Mouse (Mus musculus): ENCODE results near the gene Hist1h3f.
A peak's percentile ranks its signal among the peaks of the same experiment; 100 is the strongest.
"Not testable (repeated sequence)": the region's sequence is repeated elsewhere in the genome, so short reads cannot be mapped to it uniquely, and the experiment has no call there.

Gene Hist1h3f

DNA sequence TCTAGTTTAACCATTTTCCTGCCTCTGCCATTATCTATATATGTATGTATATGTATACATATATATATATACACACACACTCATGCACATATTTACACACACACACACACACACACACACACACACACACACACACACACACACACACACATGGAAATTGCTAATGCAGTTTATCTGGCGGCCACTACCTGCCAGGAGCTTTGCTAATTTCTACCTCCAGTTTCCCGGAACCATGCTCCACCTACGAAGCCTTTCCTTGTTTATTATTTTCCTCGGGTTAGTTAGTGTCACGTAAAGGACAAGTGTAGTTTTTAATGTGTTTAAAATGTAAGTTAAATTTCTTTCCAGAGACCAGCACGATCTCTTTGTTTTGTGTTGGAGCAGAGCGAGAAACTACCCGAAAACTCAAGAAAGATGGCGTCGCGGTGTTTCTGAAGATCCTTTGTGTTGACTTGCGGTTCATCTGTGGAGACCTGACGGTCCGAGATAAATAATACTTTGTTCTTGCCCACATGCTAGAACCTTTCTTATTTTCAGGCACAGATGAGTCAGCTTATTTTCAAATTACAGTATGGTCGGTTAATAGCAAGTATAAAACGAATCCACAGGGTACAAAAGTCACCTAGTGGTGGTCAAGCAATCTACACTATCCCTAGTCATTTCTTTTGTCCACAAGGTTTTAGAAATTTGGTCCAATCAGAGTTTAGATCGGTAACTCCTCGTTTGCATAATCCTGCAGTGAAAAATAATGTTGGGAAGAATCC, 19.0 kb downstream of the Hist1h3f start:
- no peak for DNase-seq (ENCODE audit: low spot score)

- DNase-seq (ENCODE audit: low spot score), result no peak
Measured at GRCm38 (mm10) chr13:23564482-23564881, 20.6 kb downstream of the Hist1h3f start.

GRCm38 (mm10) chr13:23570261-23571021, 26.6 kb downstream of the Hist1h3f start:
- not testable (repeated sequence) for DNase-seq (ENCODE audit: low spot score)

DNA sequence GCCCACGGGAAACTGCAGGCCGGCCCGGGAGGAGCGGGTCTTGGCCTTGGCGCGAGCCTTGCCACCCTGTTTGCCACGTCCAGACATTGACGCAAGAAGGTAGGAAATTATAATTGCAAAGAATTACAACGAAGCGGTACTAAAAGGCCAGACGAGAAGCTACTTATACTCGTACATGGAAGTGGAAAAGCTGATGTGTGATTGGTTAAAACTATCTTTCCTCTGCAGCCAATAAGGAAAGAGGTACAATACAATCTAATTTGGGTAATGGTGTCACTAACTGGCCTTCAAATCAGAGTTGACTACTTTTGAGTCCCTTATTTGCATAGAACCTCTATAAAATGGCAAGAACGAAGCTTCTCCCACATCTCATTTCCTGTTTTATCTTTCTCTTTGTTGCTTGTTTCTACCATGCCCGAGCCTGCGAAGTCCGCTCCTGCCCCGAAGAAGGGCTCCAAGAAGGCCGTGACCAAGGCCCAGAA, 27.2 kb downstream of the Hist1h3f start, which contains the start of the genes Hist1h2ae and Hist1h2bg:
Gene Hist1h2ae, minus strand, starts transcription at position 199 of the 482 bp plus-strand sequence.
Gene Hist1h2bg, plus strand, starts transcription at position 375 of the 482 bp plus-strand sequence.
- DNase-seq (ENCODE audit: low spot score), result peak; percentile 93

DNA sequence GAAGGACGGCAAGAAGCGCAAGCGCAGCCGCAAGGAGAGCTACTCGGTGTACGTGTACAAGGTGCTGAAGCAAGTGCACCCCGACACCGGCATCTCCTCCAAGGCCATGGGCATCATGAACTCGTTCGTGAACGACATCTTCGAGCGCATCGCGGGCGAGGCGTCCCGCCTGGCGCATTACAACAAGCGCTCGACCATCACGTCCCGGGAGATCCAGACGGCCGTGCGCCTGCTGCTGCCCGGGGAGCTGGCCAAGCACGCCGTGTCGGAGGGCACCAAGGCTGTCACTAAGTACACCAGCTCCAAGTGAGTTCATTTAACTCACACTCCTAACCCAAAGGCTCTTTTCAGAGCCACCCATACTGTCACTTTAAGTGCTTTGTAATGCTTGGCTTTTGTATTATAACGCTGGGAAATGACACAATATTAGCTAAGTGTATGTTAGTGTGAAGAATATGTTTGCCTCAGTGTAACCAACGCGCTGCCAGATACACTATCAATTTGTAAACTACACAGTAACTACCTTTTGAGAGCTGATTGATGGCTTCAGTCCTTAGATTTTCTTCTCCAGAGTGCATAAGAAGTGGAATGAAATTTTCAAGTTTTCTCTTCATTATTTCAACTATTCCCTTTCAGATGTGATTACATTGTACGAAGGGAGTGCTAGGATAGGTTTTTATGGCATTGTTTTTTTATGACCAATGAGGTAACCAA, 27.8 kb downstream of the Hist1h3f start:
- DNase-seq (ENCODE audit: low spot score), result not testable (repeated sequence)

DNA sequence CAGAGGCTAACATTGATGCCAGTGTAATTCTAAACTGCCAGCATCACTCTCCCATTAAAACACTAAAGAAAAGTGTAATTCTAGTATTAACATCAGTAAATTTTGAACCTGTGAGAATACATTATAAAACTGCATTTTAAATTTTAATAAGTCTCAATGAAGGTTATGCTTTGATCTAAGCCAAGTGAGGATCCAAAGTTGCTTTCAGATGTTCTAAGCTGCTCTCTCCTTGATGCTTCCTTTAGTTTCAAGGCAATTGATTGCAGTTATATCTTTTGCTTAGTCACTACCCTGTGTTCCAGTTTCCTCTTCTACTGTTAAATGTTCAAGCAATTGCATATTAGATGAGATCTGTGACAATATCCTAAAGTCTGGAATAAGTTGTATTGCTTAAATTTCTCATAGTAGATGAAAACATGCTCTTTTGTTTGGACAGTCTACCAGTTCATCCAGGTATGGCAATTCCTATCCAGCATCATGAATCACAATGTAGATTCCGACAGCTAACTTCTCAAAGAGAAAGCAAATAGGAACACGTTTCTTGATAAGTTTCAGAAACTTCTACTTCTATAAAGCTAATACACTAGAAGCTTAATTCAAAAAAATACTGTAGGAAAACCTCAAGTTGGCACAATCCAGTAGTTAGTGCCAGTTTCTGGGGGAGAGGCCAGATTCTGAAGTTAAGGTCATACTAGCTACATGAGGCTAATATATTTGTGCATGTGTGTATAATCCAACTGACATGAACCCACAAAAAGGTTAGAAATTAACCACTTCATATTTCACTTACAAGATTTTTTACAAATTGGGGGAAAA, 28.6 kb downstream of the Hist1h3f start:
- DNase-seq (ENCODE audit: low spot score), result no peak

DNA sequence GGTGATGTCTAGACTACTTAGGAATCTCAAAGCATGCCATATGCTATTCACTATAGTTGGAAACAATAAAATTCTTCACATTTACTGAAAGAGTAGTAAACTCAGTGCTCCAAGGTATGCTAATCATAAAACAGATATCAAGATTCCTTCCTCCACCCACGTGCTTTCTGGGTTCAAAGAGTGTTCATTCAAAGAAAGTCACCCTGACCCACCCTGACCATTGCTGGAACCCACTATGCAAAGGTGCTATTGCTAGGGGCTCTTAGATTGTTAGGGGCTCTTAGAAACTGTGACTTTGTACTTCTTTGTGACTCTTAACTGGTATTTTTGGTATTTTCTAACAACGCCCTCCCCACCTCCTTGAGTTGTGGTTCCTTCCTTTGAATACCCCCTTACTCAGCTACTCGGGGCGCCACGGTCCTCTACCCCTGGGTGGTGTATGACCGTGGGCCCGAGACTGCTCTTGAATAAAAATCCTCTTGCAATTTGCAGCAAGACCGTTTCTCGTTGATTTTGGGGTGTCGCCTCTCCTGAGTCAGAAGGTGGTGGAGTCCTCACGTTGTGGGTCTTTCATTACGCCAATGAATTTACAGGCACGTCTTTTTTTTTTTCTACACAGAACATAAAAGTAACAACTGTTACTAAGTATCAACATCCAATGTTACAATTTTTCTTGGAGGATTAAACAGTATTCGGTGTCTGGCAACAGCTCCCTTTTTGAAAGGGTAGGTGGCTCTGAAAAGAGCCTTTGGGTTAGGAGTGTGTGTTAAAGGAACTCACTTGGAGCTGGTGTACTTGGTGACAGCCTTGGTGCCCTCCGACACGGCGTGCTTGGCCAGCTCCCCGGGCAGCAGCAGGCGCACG, 29.4 kb downstream of the Hist1h3f start:
- not testable (repeated sequence) for DNase-seq (ENCODE audit: low spot score)

DNA sequence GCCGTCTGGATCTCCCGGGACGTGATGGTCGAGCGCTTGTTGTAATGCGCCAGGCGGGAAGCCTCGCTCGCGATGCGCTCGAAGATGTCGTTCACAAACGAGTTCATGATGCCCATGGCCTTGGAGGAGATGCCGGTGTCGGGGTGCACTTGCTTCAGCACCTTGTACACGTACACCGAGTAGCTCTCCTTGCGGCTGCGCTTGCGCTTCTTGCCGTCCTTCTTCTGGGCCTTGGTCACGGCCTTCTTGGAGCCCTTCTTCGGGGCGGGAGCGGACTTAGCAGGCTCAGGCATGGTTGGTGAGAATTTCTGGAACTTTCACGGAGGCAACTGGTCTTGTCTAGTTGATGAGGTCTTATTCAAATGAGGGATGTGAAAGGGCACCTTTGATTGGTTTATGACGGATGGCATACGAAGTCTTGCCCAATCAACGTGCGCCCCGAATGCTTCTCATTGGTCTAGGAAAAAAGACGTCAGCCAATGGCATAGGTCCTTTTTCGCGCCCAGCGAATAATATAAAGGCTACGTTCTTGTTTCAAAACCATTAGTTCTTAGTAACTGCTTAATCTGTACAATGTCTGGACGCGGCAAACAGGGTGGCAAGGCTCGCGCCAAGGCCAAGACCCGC, 30.2 kb downstream of the Hist1h3f start, which contains the start of the genes Hist1h2bf and Hist1h2ad:
Gene Hist1h2bf, minus strand, starts transcription at position 299 of the 627 bp plus-strand sequence.
Gene Hist1h2ad, plus strand, starts transcription at position 484 of the 627 bp plus-strand sequence.
- DNase-seq (ENCODE audit: low spot score), result peak; percentile 96

GRCm38 (mm10) chr13:23574546-23575170, 30.8 kb downstream of the Hist1h3f start:
- not testable (repeated sequence) for DNase-seq (ENCODE audit: low spot score)

DNA sequence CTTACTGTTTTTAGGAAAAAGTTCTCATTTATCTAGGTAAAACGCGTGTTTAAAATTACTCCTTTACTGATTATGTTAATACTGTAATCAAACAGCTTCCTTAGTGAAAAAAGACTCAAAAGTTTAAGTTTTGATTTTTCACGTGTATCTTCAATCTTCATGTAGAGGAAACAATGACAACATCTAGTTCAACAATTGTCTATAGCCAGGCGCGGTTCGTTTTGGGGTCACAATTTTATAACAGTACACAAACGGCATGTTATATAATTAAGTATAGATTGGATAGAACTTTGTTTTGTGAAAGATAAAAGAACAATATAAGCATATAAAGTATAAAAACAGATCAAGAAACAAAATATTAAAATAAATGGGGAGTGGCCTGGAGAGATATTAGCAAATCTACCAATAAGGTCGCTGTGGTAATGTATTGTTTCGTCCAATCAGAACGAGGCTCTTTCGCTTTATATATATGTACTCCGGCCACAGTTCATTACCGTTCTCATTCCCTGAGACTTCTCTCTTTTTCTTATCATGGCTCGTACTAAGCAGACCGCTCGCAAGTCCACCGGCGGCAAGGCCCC, 31.5 kb downstream of the Hist1h3f start, which contains the start of gene Hist1h3d:
Gene Hist1h3d, plus strand, starts transcription at position 493 of the 581 bp plus-strand sequence.
- DNase-seq (ENCODE audit: low spot score), result peak; percentile 78

DNA sequence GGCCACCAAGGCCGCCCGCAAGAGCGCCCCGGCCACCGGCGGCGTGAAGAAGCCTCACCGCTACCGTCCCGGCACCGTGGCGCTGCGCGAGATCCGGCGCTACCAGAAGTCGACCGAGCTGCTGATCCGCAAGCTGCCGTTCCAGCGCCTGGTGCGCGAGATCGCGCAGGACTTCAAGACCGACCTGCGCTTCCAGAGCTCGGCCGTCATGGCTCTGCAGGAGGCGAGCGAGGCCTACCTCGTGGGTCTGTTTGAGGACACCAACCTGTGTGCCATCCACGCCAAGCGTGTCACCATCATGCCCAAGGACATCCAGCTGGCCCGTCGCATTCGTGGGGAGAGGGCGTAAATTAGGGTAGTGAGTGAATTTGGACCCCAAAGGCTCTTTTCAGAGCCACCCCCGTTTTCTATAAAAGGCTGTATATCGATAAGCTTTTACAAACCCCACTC, 32.0 kb downstream of the Hist1h3f start:
- DNase-seq (ENCODE audit: low spot score), result not testable (repeated sequence)

DNA sequence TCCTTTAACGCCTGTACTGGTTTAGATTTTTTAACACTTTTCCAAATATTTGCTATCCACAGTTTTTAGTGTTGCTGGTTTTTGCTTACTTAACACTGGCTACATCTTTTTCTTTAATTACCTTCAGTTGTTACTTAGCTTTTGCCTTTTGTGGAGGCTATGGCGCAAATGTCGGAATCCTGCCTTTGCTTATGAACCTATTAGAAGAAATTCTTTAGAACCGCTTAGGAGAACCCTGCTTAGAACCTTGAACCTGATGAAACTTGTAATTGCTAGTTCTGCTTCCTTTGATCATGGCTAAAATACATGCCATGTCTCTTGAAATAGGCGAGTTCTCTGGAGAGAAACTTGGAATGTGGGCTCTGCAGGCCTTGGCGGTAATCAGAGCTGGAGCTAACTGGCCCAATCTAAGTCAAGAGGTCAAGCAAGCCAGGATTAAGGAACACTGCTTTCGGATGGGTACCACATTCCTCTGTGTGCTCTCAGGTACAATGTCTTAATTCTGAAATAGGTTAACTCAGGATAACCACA, 32.6 kb downstream of the Hist1h3f start:
- DNase-seq (ENCODE audit: low spot score), result no peak

- no peak for DNase-seq (ENCODE audit: low spot score)
Measured at GRCm38 (mm10) chr13:23576906-23577639, 33.2 kb downstream of the Hist1h3f start.

GRCm38 (mm10) chr13:23577835-23578234, 34.0 kb downstream of the Hist1h3f start:
- no peak for DNase-seq (ENCODE audit: low spot score)

- peak; percentile 99 for DNase-seq (ENCODE audit: low spot score)
Measured at GRCm38 (mm10) chr13:23581408-23582218, 37.8 kb downstream of the Hist1h3f start, which contains the start of gene Hist1h4d. Gene Hist1h4d, plus strand, starts transcription at chr13:23581598.

GRCm38 (mm10) chr13:23582219-23583056, 38.6 kb downstream of the Hist1h3f start:
- no peak for DNase-seq (ENCODE audit: low spot score)

All from lung, postnatal 25 days (tissue).